Mouse (Mus musculus) liver, embryonic 11.5 days (tissue): ENCODE results near the gene Cd300lb. TPM values are rescaled to one million over a fixed set of nuclear protein-coding genes. Genes with fewer than 3 reads are reported as not detected.
A peak's percentile ranks its signal among the peaks of the same experiment; 100 is the strongest.

Source experiments
- ATAC-seq: fragments of 200-750 bp; cut with Nextera tagmentation; replicated peaks from 2 replicates; pipeline ENCODE4 v1.8.0; 2017; ENCODE audit warnings: moderate number of reproducible peaks, mild to moderate bottlenecking, moderate TSS enrichment, moderate library complexity; ENCODE audit not compliant: low FRiP score
- DNase-seq: peaks from one replicate; pipeline ENCODE4 v3.0.0-alpha.2; 2017; ENCODE audit warnings: low spot score
- H3K27ac ChIP-seq: fragments of 300-500 bp; sonication (generic); 2 replicates; pipeline ENCODE4 v1.5.1; 2014; ENCODE audit warnings: mild to moderate bottlenecking, low read depth, low read length, control low read depth
- H3K27me3 ChIP-seq: fragments of 300-500 bp; sonication (generic); replicated peaks from 2 replicates; pipeline ENCODE4 v1.6.1; 2014; ENCODE audit warnings: low read length, mixed read lengths; ENCODE audit not compliant: control insufficient read depth, insufficient read depth
- H3K36me3 ChIP-seq: fragments of 300-500 bp; sonication (generic); 2 replicates; pipeline ENCODE4 v1.6.1; 2014; ENCODE audit warnings: mild to moderate bottlenecking, low read length, moderate library complexity, mixed read lengths; ENCODE audit not compliant: control insufficient read depth, insufficient read depth
- H3K4me1 ChIP-seq: fragments of 300-500 bp; sonication (generic); replicated peaks from 2 replicates; pipeline ENCODE4 v1.6.1; 2014; ENCODE audit warnings: low read length, mixed read lengths; ENCODE audit not compliant: control insufficient read depth, insufficient read depth
- H3K4me2 ChIP-seq: fragments of 300-500 bp; sonication (generic); 2 replicates; pipeline ENCODE4 v1.6.1; 2014; ENCODE audit warnings: mild to moderate bottlenecking, control low read depth, moderate library complexity
- H3K4me3 ChIP-seq: fragments of 300-500 bp; sonication (generic); 2 replicates; pipeline ENCODE4 v1.5.1; 2014; ENCODE audit warnings: low read depth, low read length, control low read depth
- H3K9ac ChIP-seq: fragments of 300-500 bp; sonication (generic); 2 replicates; pipeline ENCODE4 v1.6.1; 2014; ENCODE audit warnings: low read depth, low read length, control low read depth
- H3K9me3 ChIP-seq: fragments of 300-500 bp; sonication (generic); 2 replicates; pipeline ENCODE4 v1.6.1; 2016; ENCODE audit warnings: low read length, inconsistent platforms, mixed read lengths; ENCODE audit not compliant: control insufficient read depth
- WGBS: fragments of 180-500 bp; shearing (Covaris S2); extraction: QIAGEN DNeasy Blood & Tissue Kit; methylation state at CpG from one replicate; pipeline ENCODE4 v1.1.7; 2014; 5-methylcytosine and 5-hydroxymethylcytosine counted together
- polyA plus RNA-seq: library from polyadenylated mRNA; unstranded; fragments of >200 nt; fragmentation: Nextera tagmentation; extraction: Ambion mirVana; gene quantifications from 2 replicates; pipeline ENCODE4 v1.2.1, GENCODE M21; 2014

Cd300lb gene
- polyA plus RNA-seq, 1 experiment from 2014 or later: 0.55 TPM

DNA sequence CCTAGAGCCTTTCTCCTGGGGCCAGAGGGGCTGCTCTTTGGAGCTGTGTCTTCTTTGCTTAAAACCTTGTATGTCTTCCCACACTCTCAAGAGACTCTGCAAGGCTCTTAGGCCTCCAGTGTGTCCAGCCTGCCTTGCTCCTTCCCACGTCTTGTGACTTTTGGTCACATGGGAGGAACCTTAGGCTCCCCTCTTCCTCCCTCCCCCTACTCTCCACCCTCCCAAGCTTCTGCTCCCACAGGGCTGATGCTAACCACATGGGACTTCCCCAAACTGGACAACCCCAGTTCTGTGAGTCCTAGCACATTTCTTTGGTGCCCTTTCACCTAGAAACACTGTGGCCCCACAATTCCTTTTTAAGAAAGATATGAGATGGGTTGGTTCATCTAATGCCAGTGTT lies 36.2 kb downstream of the Cd300lb start:
- DNase-seq (no peak), ATAC-seq (no peak)
- Histone ChIP-seq H3K27ac (no peak overlapping the region), H3K9me3 (no peaks in the 10 kb centered on the region), H3K36me3 (no peaks in the 10 kb centered on the region), H3K27me3 (no peaks in the 10 kb centered on the region), H3K4me1 (peaks cover 12% of the 10 kb centered on the region; the same call in 1 of the 2 replicates), H3K9ac (no peak overlapping the region), H3K4me2 (no peak overlapping the region), H3K4me3 (no peak overlapping the region)
- WGBS: 58% methylated on average over 1 of the region's 1 CpGs

DNA sequence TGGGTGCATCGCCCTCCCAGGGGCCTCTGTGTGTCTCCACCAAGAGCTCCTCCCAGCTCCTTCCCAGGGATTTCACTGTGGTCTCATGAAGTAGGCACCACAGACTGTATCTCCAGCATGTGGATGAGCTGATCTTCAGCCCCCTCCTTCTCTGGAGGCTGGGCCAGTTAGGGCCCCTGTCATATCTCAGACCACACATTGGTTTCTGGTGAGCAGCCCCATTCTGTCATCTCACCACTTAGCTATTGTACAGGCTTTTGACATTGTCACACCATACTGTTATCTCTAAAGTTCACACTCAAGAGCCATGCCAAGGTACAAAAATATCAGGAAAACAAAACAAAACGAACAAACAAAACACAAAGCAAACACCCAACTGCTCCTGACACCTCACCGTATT lies 38.1 kb downstream of the Cd300lb start:
- 44% methylated on average over 3 of the region's 3 CpGs for WGBS
- DNase-seq (no peak), ATAC-seq (peak; percentile 93)
- H3K27me3 ChIP-seq: no peaks in the 10 kb centered on the region
- no peaks in the 10 kb centered on the region for H3K9me3 ChIP-seq
- H3K4me2 ChIP-seq: no peak overlapping the region
- no peaks in the 10 kb centered on the region for H3K36me3 ChIP-seq
- H3K9ac ChIP-seq: no peak overlapping the region
- peak overlapping the region; percentile 80 for H3K27ac ChIP-seq
- H3K4me3 ChIP-seq: no peak overlapping the region
- peaks cover 12% of the 10 kb centered on the region; the same call in 1 of the 2 replicates for H3K4me1 ChIP-seq

DNA sequence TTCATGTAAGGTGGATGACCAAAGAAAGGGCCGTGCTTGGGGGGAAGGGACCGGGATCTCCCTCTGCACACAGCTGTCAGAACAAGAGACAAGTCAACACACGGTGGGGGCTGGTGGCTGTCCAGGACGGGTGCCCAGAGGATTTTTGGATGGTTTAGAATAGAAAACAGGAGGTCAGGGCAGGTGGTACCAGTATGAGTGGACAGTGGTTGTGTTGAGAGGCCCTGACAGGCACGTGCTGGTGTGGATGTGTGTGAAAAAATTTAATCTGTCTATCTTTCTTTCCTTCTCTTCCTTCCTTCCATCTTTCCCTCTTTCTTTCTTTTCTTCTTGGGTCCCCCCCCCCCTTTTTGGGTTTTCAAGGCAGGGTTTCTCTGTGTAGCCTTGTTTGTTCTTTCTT lies 43.6 kb downstream of the Cd300lb start:
- Histone ChIP-seq H3K27ac (no peak overlapping the region), H3K9ac (peak overlapping the region; percentile 50; the same call in 1 of the 2 replicates), H3K4me1 (peaks cover 7% of the 10 kb centered on the region; the same call in 1 of the 2 replicates), H3K4me3 (peak overlapping the region; percentile 30; the same call in 1 of the 2 replicates), H3K9me3 (no peaks in the 10 kb centered on the region), H3K36me3 (no peaks in the 10 kb centered on the region), H3K4me2 (peak overlapping the region; percentile 51), H3K27me3 (no peaks in the 10 kb centered on the region)
- DNase-seq (no peak), ATAC-seq (no peak)
- 54% methylated on average over 5 of the region's 5 CpGs for WGBS

DNA sequence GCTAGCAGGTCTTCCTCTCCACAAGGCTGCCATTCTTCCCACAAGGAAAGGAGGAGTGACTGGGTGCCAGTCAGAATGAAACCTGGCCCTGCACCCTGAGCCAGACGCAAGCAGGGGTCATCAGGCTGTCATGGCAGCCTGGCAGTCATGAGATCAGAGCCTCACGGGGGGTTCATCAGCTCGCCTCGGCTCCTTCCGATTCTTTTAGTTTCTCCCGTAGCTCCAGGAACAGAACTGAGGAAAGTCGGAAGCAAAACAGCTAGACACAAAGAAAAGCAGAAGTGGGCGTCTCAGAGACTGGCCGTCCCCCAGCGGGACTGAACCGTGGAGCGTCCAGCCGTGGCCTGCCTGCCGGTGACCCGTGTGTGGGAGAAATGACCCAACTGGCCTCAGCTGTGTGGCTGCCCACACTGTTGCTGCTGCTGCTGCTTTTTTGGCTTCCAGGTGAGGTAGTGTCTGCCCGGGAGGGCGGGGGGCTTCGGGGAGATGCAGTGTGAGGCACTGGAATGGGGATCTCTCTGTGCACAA lies 44.1 kb downstream of the Cd300lb start, which contains the start of gene Cd300a:
Gene Cd300a (plus strand): TSS at position 51 of the 528 bp plus-strand sequence.
- 37% methylated on average over 18 of the region's 18 CpGs for WGBS
- Histone ChIP-seq H3K27ac (no peak within 1 kb of the TSS), H3K9ac (peak within 1 kb of the TSS; percentile 50), H3K36me3 (no peaks in the 10 kb centered on the region), H3K4me3 (peak within 1 kb of the TSS; percentile 30; the same call in 1 of the 2 replicates), H3K4me1 (0 out of 2 replicates have a peak, but pooled peaks cover 3% of the 10 kb centered on the region), H3K27me3 (no peaks in the 10 kb centered on the region), H3K9me3 (no peaks in the 10 kb centered on the region), H3K4me2 (peak within 1 kb of the TSS; percentile 51)
- ATAC-seq (no peak), DNase-seq (no peak)

DNA sequence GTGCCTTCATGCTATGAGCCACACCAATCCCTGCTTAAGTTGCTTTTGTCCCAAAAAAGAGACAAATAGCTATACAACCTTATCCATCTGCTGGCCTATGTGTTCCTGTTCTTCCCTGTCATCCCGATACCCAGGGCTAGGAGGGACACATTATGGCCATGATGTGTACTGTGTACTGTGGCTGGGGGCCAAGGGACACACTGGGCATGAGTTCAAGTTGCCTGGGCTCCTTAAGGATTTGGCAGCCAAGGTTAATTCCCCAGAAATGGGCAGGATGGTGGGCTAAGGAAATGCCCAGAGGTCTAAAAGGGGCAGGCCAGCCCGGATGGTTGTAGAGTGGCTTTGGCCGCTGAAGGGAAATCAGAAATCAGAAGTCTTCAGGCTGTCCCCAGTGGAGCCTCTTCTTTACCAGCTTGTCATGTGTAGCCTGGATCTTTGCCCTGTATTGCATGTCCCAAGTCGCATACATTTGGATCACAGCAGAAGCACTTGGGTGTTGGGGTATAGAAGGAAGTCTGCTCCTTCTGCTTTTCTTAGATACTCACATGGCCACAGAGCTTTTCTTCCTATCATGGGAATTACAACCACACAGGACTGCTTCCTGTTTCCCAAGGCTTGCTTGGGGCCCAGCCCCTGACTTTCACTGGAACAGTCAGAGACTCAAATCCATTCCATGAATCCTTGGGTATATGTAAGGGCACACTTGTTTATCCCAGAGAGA lies 49.6 kb downstream of the Cd300lb start:
- ATAC-seq (0 out of 2 replicates have a peak, but pooled peaks have one; percentile 15), DNase-seq (no peak)
- H3K9ac ChIP-seq: no peak overlapping the region
- H3K4me3 ChIP-seq: no peak overlapping the region
- peak overlapping the region; percentile 11; the same call in 1 of the 2 replicates for H3K27ac ChIP-seq
- 66% methylated on average over 4 of the region's 4 CpGs for WGBS
- H3K36me3 ChIP-seq: no peaks in the 10 kb centered on the region
- peaks cover 6% of the 10 kb centered on the region; the same call in 1 of the 2 replicates for H3K4me1 ChIP-seq
- no peaks in the 10 kb centered on the region for H3K9me3 ChIP-seq
- no peaks in the 10 kb centered on the region for H3K27me3 ChIP-seq
- no peak overlapping the region for H3K4me2 ChIP-seq

DNA sequence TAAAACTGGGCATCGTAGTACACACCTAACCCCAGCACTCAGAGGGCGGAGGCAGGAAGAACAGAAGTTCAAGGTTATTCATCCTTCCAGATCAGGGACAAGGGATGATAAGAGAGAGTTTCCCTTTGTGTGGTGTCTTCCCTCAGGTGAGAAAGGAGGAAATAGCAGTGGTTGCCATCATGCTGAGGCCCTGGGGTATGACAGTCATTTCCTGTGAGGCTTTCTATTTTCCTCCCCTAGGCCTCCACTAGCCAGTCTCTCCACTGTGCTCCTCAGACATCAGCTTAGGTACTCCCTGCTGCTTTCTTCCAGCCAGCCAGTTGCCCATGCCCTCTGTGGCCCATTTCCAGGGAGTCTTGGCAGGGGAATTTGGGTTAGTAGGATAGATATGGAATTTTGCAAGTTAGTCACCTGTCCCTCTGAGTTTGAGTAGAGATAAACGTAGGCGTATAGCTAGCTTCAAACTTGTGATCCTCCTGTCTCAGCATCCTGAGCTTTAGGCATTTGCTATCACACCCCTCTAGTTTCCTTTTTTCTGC lies 50.9 kb downstream of the Cd300lb start:
- peaks cover 6% of the 10 kb centered on the region; the same call in 1 of the 2 replicates for H3K4me1 ChIP-seq
- WGBS: 81% methylated on average over 4 of the region's 4 CpGs

DNA sequence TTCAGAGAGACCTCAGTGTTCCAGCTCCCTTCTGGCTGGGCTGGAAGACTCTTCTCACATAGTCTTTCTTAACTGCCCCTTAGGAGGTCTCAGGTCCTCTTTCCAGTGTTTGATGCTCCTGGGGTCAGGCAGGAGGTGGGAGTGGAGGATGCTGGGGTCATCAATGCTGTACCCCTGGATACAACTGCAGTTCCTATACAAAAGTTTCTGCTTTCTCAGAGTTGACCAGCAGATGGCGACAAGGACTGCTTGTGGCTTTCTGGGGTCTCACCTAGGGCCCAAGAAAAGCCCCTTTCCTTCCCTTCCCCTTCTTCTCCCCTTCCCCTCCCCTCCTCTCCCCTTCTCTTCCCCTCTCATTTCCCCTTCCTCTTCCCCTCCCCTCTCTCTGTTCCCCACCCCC lies 53.6 kb downstream of the Cd300lb start:
- peaks cover 9% of the 10 kb centered on the region for H3K4me1 ChIP-seq
- ATAC-seq (no peak), DNase-seq (no peak)
- H3K9me3 ChIP-seq: no peaks in the 10 kb centered on the region
- WGBS: 0% methylated on average over 1 of the region's 1 CpGs
- no peak overlapping the region for H3K9ac ChIP-seq
- no peak overlapping the region for H3K4me3 ChIP-seq
- no peaks in the 10 kb centered on the region for H3K36me3 ChIP-seq
- no peak overlapping the region for H3K27ac ChIP-seq
- no peak overlapping the region for H3K4me2 ChIP-seq
- no peaks in the 10 kb centered on the region for H3K27me3 ChIP-seq

More for the DNA sequence above, 50.9 kb downstream of the Cd300lb start:
- Histone ChIP-seq H3K27me3 (no peaks in the 10 kb centered on the region), H3K9me3 (no peaks in the 10 kb centered on the region), H3K27ac (no peak overlapping the region), H3K9ac (no peak overlapping the region), H3K4me3 (no peak overlapping the region), H3K36me3 (no peaks in the 10 kb centered on the region), H3K4me2 (no peak overlapping the region)
- DNase-seq: no peak
- ATAC-seq: no peak

DNA sequence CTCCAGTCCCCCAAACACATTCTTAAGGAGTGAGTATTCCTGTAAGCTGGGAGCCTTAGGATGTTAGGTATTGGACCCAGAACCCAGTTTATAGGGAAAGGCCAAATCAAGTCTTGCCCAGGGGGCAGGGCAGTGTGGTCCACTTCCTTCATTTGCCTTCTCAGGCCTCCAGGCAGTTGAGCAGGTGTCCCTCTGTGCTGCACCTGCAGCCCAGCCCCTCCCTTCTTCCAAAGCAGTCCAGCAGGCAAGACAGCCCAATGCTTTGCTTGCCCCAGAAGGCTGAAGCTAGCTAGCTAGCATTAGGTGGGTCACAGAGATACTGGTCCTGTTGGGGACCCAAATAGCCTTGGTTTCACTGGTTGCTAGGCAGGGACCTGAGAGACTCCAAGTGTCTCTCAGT lies 54.0 kb downstream of the Cd300lb start:
- H3K4me2 ChIP-seq: no peak overlapping the region
- H3K9ac ChIP-seq: no peak overlapping the region
- H3K4me3 ChIP-seq: no peak overlapping the region
- H3K27me3 ChIP-seq: no peaks in the 10 kb centered on the region
- ATAC-seq (no peak), DNase-seq (no peak)
- no peak overlapping the region for H3K27ac ChIP-seq
- H3K36me3 ChIP-seq: no peaks in the 10 kb centered on the region
- peaks cover 8% of the 10 kb centered on the region for H3K4me1 ChIP-seq
- H3K9me3 ChIP-seq: no peaks in the 10 kb centered on the region
